Mouse (Mus musculus): ENCODE data around the gene Kdm2b.

Gene Kdm2b

GRCm38 (mm10) chr5:122894007-122894637 lies 95.5 kb downstream of the Kdm2b start:
- in situ Hi-C loops (cut with MboI, MseI) = no loop called here

GRCm38 (mm10) chr5:122893270-122893669 lies 96.4 kb downstream of the Kdm2b start:
- in situ Hi-C loops (cut with MboI, MseI) = no loop called here

GRCm38 (mm10) chr5:122890396-122890795 lies 99.2 kb downstream of the Kdm2b start:
- in situ Hi-C loops (cut with MboI, MseI) = no loop called here

GRCm38 (mm10) chr5:122888612-122889214 lies 100.9 kb downstream of the Kdm2b start:
- in situ Hi-C loops (cut with MboI, MseI) = no loop called here

- in situ Hi-C loops (cut with MboI, MseI) = no loop called here
Measured at GRCm38 (mm10) chr5:122887926-122888611, 101.6 kb downstream of the Kdm2b start.

- in situ Hi-C loops (cut with MboI, MseI) = no loop called here
Measured at GRCm38 (mm10) chr5:122887033-122887432, 102.6 kb downstream of the Kdm2b start.

GRCm38 (mm10) chr5:122884594-122885348 lies 104.9 kb downstream of the Kdm2b start:
- in situ Hi-C loops (cut with MboI, MseI) = no loop called here

GRCm38 (mm10) chr5:122883652-122884235 lies 105.9 kb downstream of the Kdm2b start:
- in situ Hi-C loops (cut with MboI, MseI) = no loop called here

- in situ Hi-C loops (cut with MboI, MseI) = no loop called here
Measured at GRCm38 (mm10) chr5:122883237-122883636, 106.4 kb downstream of the Kdm2b start.

- in situ Hi-C loops (cut with MboI, MseI) = no loop called here
Measured at GRCm38 (mm10) chr5:122882256-122883050, 107.2 kb downstream of the Kdm2b start.

- in situ Hi-C loops (cut with MboI, MseI) = no loop called here
Measured at GRCm38 (mm10) chr5:122881313-122881712, 108.3 kb downstream of the Kdm2b start.

- in situ Hi-C loops (cut with MboI, MseI) = no loop called here
Measured at GRCm38 (mm10) chr5:122880241-122880980, 109.2 kb downstream of the Kdm2b start.

- in situ Hi-C loops (cut with MboI, MseI) = no loop called here
Measured at GRCm38 (mm10) chr5:122876671-122877070, 113.0 kb downstream of the Kdm2b start.

GRCm38 (mm10) chr5:122874359-122874758 lies 115.3 kb downstream of the Kdm2b start:
- in situ Hi-C loops (cut with MboI, MseI) = no loop called here

- in situ Hi-C loops (cut with MboI, MseI) = no loop called here
Measured at GRCm38 (mm10) chr5:122873573-122873972, 116.0 kb downstream of the Kdm2b start.

- in situ Hi-C loops (cut with MboI, MseI) = no loop called here
Measured at GRCm38 (mm10) chr5:122872626-122873025, 117.0 kb downstream of the Kdm2b start.

- in situ Hi-C loops (cut with MboI, MseI) = no loop called here
Measured at GRCm38 (mm10) chr5:122863053-122863452, 126.6 kb downstream of the Kdm2b start.

- in situ Hi-C loops (cut with MboI, MseI) = no loop called here
Measured at GRCm38 (mm10) chr5:122855858-122856257, 133.8 kb downstream of the Kdm2b start.

- in situ Hi-C loops (cut with MboI, MseI) = no loop called here
Measured at GRCm38 (mm10) chr5:122852611-122853010, 137.0 kb downstream of the Kdm2b start.

GRCm38 (mm10) chr5:122850319-122851002 lies 139.2 kb downstream of the Kdm2b start:
- in situ Hi-C loops (cut with MboI, MseI) = no loop called here

Measured in regulatory T cell (primary cell).